Mouse (Mus musculus): ENCODE results near the gene Tpmt. TPM values are rescaled to one million over a fixed set of nuclear protein-coding genes. Genes with fewer than 3 reads are reported as not detected.

Gene Tpmt
- total and polyA plus RNA-seq, 2 experiments from 2014 or later, result 10.8 to 11.6 TPM

- H3K9me3 ChIP-seq (ENCODE audit: low read length), result no peaks in the 10 kb centered on the region
- TF ChIP-seq CTCF (IDR thresholded peaks at IDR 0.05), result no peak
- H3K36me3 ChIP-seq (ENCODE audit: insufficient read depth, low read length), result peaks cover 25% of the 10 kb centered on the region
- no peak overlapping the region for H3K4me2 ChIP-seq (ENCODE audit: low read depth, low read length, poor library complexity, severe bottlenecking)
- H3K27me3 ChIP-seq (ENCODE audit: insufficient read depth, low read length), result no peaks in the 10 kb centered on the region
- ATAC-seq (ENCODE audit: low FRiP score) (no peak), DNase-seq (ENCODE audit: low spot score) (no peak)
- WGBS, result 87% methylated on average over 4 of the region's 4 CpGs
- no peaks in the 10 kb centered on the region for H3K4me1 ChIP-seq (ENCODE audit: insufficient read depth, low read length)
- no peak overlapping the region for H3K4me3 ChIP-seq (ENCODE audit: low read depth, low read length)
- H3K9ac ChIP-seq (replicated peaks; ENCODE audit: low read length, poor library complexity, severe bottlenecking), result no peak overlapping the region
- H3K27ac ChIP-seq (ENCODE audit: low read depth, low read length), result no peak overlapping the region
Measured at GRCm38 (mm10) chr13:47050009-47050408, 5.5 kb upstream of the Tpmt start.

- DNase-seq (ENCODE audit: low spot score), result no peak
- 90% methylated on average over 4 of the region's 4 CpGs for WGBS
- H3K36me3 ChIP-seq (ENCODE audit: insufficient read depth, low read length), result peaks cover 18% of the 10 kb centered on the region
Measured at GRCm38 (mm10) chr13:47047996-47048395, 3.5 kb upstream of the Tpmt start.

GRCm38 (mm10) chr13:47043833-47044616 lies 512 bp downstream of the Tpmt start:
- under 1% methylated on average over 44 of the region's 45 CpGs for WGBS
- Histone ChIP-seq H3K36me3 (ENCODE audit: insufficient read depth, low read length) (no peaks in the 10 kb centered on the region), H3K9ac (replicated peaks; ENCODE audit: low read length, poor library complexity, severe bottlenecking) (peak overlapping the region; percentile 75), H3K4me3 (ENCODE audit: low read depth, low read length) (peak overlapping the region; percentile 89), H3K27ac (ENCODE audit: low read depth, low read length) (peak overlapping the region; percentile 71), H3K27me3 (ENCODE audit: insufficient read depth, low read length) (no peaks in the 10 kb centered on the region), H3K4me1 (ENCODE audit: insufficient read depth, low read length) (no peaks in the 10 kb centered on the region), H3K9me3 (ENCODE audit: low read length) (no peaks in the 10 kb centered on the region), H3K4me2 (ENCODE audit: low read depth, low read length, poor library complexity, severe bottlenecking) (peak overlapping the region; percentile 97)
- peak; percentile 26 for ATAC-seq (ENCODE audit: low FRiP score)
- DNase-seq (ENCODE audit: low spot score), result no peak
- no peak for TF ChIP-seq CTCF (IDR thresholded peaks at IDR 0.05)

More at GRCm38 (mm10) chr13:47047996-47048395, 3.5 kb upstream of the Tpmt start:
- no peak for TF ChIP-seq CTCF (IDR thresholded peaks at IDR 0.05)
- no peak overlapping the region for H3K9ac ChIP-seq (replicated peaks; ENCODE audit: low read length, poor library complexity, severe bottlenecking)
- no peaks in the 10 kb centered on the region for H3K9me3 ChIP-seq (ENCODE audit: low read length)
- H3K4me1 ChIP-seq (ENCODE audit: insufficient read depth, low read length), result no peaks in the 10 kb centered on the region
- ATAC-seq (ENCODE audit: low FRiP score), result no peak
- no peaks in the 10 kb centered on the region for H3K27me3 ChIP-seq (ENCODE audit: insufficient read depth, low read length)
- no peak overlapping the region for H3K4me2 ChIP-seq (ENCODE audit: low read depth, low read length, poor library complexity, severe bottlenecking)
- H3K4me3 ChIP-seq (ENCODE audit: low read depth, low read length), result no peak overlapping the region
- H3K27ac ChIP-seq (ENCODE audit: low read depth, low read length), result no peak overlapping the region

GRCm38 (mm10) chr13:47043030-47043680 lies 1.4 kb downstream of the Tpmt start, which contains the start of gene Kdm1b:
Kdm1b (plus strand) TSS chr13:47043499.
- DNase-seq (ENCODE audit: low spot score), result peak; percentile 97
- no peak for TF ChIP-seq CTCF (IDR thresholded peaks at IDR 0.05)
- under 1% methylated on average over 47 of the region's 48 CpGs for WGBS
- peak within 1 kb of the TSS; percentile 75 for H3K9ac ChIP-seq (replicated peaks; ENCODE audit: low read length, poor library complexity, severe bottlenecking)
- H3K27me3 ChIP-seq (ENCODE audit: insufficient read depth, low read length), result no peaks in the 10 kb centered on the region
- peak within 1 kb of the TSS; percentile 89 for H3K4me3 ChIP-seq (ENCODE audit: low read depth, low read length)
- H3K9me3 ChIP-seq (ENCODE audit: low read length), result no peaks in the 10 kb centered on the region
- H3K36me3 ChIP-seq (ENCODE audit: insufficient read depth, low read length), result no peaks in the 10 kb centered on the region
- peak within 1 kb of the TSS; percentile 71 for H3K27ac ChIP-seq (ENCODE audit: low read depth, low read length)
- peak; percentile 94 for ATAC-seq (ENCODE audit: low FRiP score)
- H3K4me2 ChIP-seq (ENCODE audit: low read depth, low read length, poor library complexity, severe bottlenecking), result peak within 1 kb of the TSS; percentile 97
- no peaks in the 10 kb centered on the region for H3K4me1 ChIP-seq (ENCODE audit: insufficient read depth, low read length)

GRCm38 (mm10) chr13:47042024-47042633 lies 2.4 kb downstream of the Tpmt start:
- Histone ChIP-seq H3K4me3 (ENCODE audit: low read depth, low read length) (peak overlapping the region; percentile 89; the same call in 1 of the 2 replicates), H3K4me2 (ENCODE audit: low read depth, low read length, poor library complexity, severe bottlenecking) (peak overlapping the region; percentile 97), H3K4me1 (ENCODE audit: insufficient read depth, low read length) (no peaks in the 10 kb centered on the region), H3K9ac (replicated peaks; ENCODE audit: low read length, poor library complexity, severe bottlenecking) (no peak overlapping the region), H3K9me3 (ENCODE audit: low read length) (no peaks in the 10 kb centered on the region), H3K27ac (ENCODE audit: low read depth, low read length) (no peak overlapping the region), H3K27me3 (ENCODE audit: insufficient read depth, low read length) (no peaks in the 10 kb centered on the region), H3K36me3 (ENCODE audit: insufficient read depth, low read length) (no peaks in the 10 kb centered on the region)
- DNase-seq (ENCODE audit: low spot score) (peak; percentile 50), ATAC-seq (ENCODE audit: low FRiP score) (no peak)
- peak; percentile 59 for TF ChIP-seq CTCF (IDR thresholded peaks at IDR 0.05)
- WGBS, result 36% methylated on average over 8 of the region's 8 CpGs
